Mouse (Mus musculus): ENCODE data around the gene Gm17349.

GRCm38 (mm10) chr15:99703676-99704040 is 1.6 kb downstream of the Gm17349 start:
- TF ChIP-seq GATA1 (IDR thresholded peaks at IDR 0.05; ENCODE audit: borderline replicate concordance, low read length) (no peak), CTCF (IDR thresholded peaks at IDR 0.05; ENCODE audit: low read depth, low read length) (no peak)
